Mouse (Mus musculus): ENCODE measurements at regions not wholly inside any gene's neighbourhood (a gene's known extent, or its start where the extent isn't known, plus 50 kb on each side); places are given as distances from the start of the nearest gene placed in this dataset.

DNA sequence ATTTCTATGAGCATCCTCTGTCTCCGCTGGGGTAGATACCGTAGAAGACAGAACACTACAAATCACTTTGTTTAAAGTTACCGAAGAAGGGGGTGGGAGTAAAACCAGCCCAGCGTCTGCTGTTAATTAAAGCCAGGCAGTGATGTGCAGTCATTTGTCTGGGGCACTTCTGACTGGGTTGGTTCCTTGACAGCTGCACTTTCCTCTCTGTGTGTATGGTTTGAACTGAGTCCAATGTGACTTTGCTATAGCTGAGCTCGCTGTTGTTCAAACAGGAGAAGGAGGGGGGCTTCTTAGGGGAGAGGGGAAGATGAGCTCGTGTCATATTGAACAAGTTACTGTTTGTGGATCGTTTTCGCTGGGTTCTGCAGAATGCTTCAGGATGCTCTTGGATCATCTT lies 113.7 kb upstream of the Runx1 start:
- intact Hi-C loops (cut with DNase I): no loop called here
- DNase-seq (ENCODE audit: low spot score in 2 of 2): no peak

DNA sequence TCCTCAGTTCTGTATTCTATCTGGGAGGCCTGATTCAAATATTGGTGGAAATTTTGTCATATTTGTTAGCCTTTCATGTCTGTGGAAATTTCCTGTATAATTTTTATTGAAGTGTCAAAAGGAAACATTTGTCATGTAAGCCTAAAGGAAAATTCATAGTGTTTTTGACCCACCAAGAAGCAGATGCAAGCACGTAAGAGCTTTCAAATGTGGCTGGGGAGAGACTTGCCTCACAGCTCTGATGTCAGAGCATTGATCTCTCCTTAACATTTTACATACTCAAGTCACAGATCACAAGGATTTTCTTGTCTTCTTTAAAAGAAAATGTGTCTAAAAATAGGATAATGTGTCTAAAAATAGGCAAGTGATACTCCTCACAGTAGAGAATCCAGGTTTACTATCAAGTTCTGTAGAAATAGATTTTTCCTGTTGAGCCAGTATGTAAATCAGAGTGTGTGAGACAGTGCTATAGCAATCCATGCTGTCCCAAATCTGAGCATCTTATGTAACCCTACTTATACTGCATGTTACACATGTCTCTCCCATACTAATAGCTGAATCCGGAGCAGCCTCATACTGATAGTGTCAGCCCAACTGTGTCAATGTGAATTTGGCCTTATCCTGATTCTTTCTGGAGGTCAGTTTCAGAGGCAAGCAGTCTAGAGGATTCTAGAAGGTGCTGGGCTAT lies 110.0 kb upstream of the Runx1 start:
- intact Hi-C loops (cut with DNase I): no loop called here
- DNase-seq (ENCODE audit: low spot score in 2 of 2): peak in 1 of 2 experiments; percentile 48

DNA sequence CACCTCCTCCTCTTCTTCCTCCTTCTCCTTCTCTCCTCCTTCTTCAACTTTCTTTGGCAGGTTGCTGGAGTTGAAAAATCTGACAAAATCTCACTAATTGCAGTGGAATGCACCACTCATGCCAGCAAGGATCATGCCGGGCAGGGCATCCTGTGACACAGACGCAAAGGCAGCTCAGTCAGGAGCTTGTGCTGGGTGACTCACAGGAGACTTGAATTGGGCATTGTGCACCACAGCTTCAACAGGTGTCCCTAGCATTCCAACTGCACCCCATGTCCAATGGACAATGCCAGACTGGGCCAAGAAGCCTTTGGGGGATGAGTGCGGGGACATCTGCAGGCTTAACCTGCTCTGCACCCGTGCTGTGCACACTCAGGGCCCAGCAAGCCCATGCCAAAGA lies 104.2 kb upstream of the Runx1 start:
- DNase-seq (ENCODE audit: low spot score in 2 of 2): no peak
- intact Hi-C loops (cut with DNase I): no loop called here

DNA sequence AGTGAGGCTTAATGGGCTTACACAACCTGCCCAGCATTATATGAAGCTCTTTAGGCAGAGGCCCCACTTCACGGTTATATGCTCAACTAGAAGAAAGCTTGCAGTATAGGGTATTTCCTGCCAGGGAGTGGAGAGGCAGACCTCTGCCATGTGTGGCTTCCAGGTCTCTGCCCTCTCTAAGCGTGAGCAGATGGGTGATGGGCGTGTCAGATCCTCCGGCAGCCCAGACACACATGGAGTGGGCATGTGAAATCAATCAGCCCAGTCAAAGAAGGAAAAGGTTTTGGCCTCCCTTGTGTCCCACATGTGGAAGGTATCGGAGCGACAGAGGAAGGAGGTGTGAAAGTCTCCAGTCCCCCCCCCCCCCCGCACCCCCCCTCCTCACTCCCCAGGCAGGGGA lies 102.3 kb upstream of the Runx1 start:
- no peak for DNase-seq (ENCODE audit: low spot score in 2 of 2)
- intact Hi-C loops (cut with DNase I): no loop called here

DNA sequence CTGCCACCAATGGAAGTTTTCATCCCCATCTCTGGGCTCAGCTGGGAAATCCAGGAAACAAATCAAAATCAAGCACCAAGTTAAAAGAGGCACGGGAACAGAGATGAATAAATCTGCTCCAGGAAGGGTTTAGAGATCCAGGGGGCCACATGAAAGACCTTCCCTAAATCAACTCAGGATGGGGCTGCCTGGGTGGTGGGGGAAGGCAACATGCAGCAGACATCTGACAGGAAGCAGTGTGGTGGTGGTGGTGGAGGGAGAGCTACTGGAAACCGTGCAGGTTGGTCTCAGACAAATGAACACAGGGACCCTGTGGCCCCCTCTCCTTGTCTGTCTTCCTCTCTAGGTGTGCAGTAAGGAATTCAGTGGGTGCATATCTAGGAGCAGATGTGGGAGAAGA lies 101.7 kb upstream of the Runx1 start:
- intact Hi-C loops (cut with DNase I): no loop called here
- DNase-seq (ENCODE audit: low spot score in 2 of 2): no peak

DNA sequence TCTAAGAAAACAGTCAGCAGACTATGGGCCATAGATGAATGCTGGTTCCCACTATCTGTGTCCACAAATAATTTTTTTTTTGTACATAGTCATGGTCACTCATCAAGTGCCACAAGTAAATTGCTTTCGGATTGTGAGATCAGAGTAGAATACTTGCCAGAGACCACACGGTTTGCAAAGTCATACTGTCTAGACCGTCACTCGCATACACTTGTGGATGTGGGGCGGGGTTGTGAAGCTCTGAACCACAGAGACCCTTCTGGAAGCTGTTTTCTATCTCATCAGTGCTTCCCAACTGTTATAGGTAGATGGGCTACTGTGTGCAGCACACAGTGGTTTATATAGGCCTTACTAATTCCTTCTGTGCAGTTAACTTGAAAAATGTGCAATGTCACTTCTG lies 100.9 kb upstream of the Runx1 start:
- DNase-seq (ENCODE audit: low spot score in 2 of 2): no peak
- intact Hi-C loops (cut with DNase I): no loop called here

DNA sequence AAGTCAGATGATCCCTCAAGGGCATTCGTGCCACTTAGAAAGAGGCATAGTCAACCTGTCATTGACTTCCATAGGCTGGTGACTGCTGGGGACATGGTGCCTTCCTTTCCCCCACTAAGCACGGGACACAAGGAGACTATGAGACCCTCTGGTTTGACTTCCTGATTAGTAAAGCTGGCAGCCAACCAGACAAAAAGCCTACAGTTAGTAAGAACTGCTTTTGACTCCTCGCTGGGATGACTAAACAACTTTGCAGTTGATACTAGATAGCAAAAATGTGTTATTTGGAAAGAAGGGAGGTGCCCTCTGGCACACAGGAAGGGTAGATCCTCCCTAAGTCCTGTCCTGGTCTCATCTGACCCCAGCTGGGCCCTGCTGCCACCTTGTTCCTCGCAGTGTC lies 95.0 kb upstream of the Runx1 start:
- intact Hi-C loops (cut with DNase I): no loop called here

DNA sequence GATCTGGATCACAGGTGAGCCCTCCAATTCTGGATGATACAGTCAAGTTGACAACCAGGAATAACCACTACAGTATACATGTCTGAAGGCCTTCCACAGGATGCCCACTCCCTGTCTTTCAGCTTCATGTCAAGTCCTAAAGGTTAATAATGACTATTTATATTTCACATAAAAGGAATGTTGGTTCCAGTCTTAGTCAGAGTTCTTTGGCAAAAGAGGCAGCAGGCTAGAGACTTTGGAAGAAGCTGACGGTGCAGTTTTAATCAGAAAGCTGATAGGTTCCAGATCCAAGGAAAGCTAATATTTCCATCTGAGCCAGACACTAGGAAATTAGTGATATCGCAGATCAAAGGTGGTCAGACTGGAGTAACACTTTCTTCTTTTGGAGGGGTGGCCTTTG lies 91.4 kb upstream of the Runx1 start:
- no peak for DNase-seq (ENCODE audit: low spot score in 2 of 2)
- intact Hi-C loops (cut with DNase I): no loop called here

More for the DNA sequence above, 95.0 kb upstream of the Runx1 start:
- DNase-seq (ENCODE audit: low spot score in 2 of 2): no peak

DNA sequence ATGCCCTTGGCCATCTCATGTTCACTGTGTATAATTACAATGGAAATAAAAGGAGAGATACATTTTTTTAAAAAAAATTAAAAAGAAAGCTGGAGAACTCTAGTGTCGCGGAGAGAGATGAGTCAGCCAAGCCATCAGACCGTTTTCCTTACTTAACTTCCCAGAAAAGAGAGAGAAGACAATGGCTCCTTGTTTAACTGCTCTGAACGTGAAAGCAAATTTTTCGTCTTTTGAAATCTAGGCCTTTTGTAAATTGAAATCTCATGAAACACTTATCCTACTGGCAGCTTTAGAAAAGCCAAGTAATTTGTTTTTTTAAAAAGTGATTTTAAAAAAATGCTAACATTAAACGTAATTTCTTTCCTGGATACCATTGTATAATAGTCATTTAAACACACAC lies 89.7 kb upstream of the Runx1 start:
- intact Hi-C loops (cut with DNase I): no loop called here

DNA sequence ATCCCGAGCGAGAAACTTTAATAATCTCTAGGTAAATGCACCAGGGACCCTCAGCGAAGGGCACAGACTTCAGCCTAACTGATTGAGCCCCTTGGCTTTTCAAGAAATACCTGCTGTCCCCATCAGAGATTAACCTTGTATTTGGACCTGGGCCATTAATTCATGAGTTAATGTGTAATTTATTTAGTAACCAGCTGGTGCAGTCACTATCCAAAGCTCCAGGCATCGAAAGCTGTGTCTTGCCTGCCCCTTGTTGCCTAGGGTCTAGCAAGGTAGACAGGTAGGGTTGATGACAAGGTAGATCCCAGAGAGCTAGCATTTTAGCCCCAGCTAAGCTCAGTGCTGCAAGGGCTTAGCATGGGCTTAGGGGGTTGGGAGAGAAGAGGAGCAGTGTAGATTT lies 80.9 kb upstream of the Runx1 start:
- DNase-seq (ENCODE audit: low spot score in 2 of 2): no peak

More for the DNA sequence above, 89.7 kb upstream of the Runx1 start:
- DNase-seq (ENCODE audit: low spot score in 2 of 2): no peak

DNA sequence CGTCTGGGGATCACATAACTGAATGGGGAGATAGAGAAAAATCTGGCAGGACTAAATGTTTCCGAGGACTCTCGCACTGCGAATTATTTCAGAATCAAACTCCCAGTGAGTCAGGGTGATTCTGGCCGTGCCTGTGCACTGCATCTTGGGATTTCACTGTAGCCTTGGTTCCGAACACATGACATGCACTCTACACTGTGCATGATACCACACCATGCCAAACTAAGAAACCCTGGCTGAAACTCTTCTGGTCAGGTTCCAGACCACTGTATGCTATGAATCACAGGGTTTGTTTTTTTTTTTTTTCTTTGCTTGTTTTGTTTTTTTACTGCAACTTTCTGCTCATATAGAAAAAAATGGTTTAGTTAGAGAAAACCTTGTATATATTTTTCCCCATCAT lies 79.7 kb upstream of the Runx1 start:
- DNase-seq (ENCODE audit: low spot score in 2 of 2): no peak
- intact Hi-C loops (cut with DNase I): no loop called here

More for the DNA sequence above, 80.9 kb upstream of the Runx1 start:
- intact Hi-C loops (cut with DNase I): no loop called here

DNA sequence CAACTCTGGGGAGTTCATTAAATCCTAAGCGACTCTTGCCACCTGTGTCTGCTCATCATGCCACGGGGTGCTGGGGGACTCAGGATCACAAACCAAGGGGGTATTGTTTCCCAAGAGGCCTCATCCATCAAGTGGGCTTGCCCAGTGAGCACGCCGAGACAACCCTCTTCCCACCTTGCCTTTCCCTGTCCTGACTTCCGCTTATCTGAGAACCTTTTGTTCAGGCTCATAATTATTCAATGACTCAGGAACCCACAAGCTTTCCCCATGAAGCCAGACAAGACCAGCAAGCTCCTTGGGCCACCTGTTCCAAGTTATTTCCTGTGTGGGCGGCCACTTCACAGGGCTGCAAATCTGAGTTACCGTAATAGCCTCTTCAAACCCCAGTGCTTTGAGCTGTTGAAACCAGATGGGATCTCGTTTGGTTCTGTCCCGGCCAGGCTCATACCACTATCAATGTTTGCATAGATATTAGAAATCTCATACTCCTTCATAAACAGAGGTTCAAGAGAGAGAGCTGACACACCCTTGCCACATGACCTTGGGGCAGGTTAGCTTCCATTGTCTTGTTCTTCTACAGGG lies 78.0 kb upstream of the Runx1 start:
- intact Hi-C loops (cut with DNase I): no loop called here
- DNase-seq (ENCODE audit: low spot score in 2 of 2): peak in 1 of 2 experiments; percentile 38

DNA sequence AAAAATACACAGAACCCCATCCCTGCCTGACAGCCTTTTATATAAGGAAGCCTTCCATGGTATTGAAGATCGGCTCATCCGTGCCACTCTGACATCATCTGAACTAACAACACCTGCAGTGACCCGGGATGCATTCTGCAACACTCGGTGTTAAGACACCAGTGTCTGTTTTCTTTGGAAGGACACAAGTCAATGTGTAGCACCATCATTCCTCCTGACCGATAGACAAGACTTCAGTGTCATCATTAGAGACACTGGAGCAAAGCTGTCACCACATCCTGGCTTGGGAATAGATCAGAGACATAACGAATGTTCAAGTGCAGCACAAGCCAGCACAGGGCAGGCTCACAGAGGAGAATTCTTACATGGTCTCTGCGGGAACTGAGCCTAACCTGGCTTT lies 77.5 kb upstream of the Runx1 start:
- intact Hi-C loops (cut with DNase I): no loop called here
- no peak for DNase-seq (ENCODE audit: low spot score in 2 of 2)

DNA sequence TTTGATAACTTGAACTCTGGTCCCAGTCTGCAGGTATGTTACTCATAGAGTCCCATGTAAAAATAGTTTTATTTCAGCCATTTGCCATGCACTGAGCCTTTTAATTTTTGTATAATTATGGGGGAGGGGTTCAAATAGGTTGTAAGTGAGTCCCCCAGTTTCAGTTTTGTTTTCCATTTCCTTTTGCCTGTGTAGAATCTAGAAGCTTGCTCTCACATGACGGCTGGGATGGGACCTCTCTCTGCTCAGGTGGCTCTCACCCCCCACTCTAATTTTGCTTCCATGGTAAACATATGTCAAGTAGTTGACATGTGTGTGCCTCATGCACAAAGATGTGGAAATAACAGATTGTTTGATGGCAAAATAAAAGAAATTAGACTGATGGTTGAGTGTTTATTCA lies 73.8 kb upstream of the Runx1 start:
- DNase-seq (ENCODE audit: low spot score in 2 of 2): no peak
- intact Hi-C loops (cut with DNase I): no loop called here

DNA sequence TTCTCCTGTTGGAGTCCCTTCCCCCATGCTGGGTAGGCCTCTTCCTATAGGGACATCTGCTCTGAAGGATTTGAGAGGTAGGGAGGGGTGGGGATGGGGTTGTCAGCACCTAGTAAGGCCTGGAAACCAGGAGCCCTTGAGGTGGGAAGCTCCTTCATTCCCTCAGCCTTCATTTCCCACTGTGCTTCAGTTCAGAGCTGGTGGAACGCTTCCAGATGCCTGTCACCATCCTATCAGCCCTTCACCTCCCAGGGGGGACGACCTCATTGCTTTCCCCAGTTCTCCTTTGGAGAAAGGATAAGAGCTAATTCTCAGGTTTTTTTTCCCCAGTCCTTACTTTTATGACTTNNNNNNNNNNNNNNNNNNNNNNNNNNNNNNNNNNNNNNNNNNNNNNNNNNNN lies 65.8 kb upstream of the Runx1 start:
- intact Hi-C loops (cut with DNase I): no loop called here
- DNase-seq (ENCODE audit: low spot score in 2 of 2): no peak

DNA sequence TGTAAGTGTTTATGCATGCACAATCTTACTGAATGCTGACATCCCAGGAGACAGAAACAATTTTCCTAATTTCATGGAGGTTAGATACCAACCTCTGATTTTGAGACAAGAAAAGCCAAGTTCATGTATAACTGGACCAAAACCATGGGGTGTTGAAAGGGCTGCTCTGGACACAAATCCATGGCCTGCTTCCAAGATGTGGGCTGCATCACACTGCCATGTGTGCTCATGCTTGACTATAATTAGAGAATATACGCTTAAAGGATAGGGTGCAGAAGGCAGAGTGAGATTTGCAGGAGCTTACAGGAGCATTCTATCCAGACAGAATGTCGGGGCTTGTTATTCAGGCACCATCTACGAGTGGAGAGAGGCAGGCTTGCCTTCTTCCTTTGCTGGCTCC lies 64.8 kb upstream of the Runx1 start:
- intact Hi-C loops (cut with DNase I): no loop called here
- DNase-seq (ENCODE audit: low spot score in 2 of 2): peak in 1 of 2 experiments; percentile 11

DNA sequence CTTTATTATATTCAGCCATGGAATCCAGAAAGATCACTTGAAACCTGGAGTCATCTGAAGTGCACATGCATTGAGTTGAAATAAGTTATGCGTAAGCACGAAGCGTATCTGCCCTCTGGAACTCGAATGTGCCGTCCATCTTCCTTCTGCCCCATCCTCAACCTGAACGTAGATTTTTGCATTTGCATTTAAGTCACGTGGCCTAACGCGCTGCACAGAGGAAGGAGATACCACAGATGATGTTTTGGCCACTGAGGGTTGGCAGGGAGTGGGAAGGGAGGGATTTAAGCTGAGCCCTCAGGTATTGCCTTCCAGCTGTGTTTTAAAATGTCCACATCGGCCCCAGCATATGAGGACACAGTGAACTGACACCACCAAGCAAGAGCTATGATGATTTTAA lies 63.6 kb upstream of the Runx1 start:
- DNase-seq (ENCODE audit: low spot score in 2 of 2): no peak
- intact Hi-C loops (cut with DNase I): no loop called here

DNA sequence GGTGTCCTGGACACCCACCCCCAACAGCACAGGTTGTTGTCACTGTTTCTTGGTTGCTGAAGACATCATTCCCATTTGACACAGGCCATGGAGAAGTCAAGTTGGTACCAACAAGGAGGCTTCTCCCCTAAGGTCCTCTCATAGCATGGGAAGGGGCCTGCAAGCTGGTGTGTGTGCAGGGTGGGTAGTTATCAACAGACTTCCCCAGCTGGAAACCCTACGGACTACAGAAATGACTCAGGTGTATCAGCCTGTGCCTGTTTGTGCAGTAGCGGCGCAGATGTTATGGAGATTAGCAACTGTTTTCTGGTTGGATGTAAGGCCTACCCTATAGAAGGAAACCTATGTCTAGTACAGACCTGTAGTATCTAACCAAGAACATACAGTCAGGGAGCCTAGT lies 60.3 kb upstream of the Runx1 start:
- intact Hi-C loops (cut with DNase I): no loop called here
- DNase-seq (ENCODE audit: low spot score in 2 of 2): no peak

DNA sequence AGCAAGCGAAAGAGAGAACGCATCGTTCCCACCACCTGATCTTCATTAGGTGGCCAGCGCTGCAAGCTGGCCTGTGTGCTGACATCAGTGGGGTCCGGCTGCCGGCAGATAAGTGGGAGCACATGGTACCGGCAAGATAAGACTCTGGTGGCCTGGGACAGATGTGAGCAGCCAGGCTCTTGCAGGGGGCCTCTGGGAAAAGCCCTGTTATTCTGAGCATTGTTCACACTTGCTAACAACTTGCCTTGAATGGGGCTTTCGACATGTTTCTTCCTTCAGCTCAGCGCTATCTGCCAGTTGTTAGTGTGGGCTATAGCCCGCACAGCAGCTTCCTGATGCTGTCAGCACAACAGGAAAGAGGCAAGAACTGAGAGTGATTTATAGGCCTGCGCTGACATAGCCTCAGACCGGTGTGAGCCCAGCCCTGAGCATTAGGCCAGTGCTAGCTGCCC lies 57.9 kb upstream of the Runx1 start:
- DNase-seq (ENCODE audit: low spot score in 2 of 2): no peak
- intact Hi-C loops (cut with DNase I): no loop called here

DNA sequence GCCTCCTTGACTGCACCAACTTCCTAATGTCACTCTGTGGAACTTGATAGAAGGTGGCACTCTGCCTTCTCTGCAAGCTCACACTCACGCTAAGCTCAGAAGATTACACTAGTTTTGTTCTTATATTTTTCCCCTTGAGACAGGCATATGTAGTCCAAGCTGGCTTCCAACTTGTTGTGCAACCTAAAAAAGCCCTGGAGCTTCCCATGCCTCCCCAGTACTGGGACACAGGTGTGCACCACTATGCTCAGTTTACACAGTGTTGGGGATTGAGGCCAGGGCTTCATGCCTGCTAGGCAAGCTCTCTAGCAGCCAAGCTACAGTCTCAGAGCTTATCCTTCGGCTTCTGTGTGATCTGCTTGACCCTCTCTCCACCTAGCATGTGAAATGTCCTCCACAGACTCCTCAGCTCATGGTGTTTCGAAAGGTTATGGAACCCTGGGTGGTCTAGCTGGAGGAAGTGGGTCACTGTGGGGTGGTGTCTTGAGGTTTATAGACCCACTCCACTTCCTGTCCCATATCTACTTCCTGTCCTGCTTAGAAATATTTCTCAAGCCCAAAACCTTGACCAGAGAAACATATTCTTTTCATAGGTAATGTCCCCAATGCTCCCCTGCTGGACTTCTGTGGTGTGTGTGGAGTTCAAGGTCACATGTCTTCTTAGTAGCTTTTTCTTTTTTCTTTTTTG lies 54.6 kb upstream of the Runx1 start:
- intact Hi-C loops (cut with DNase I): no loop called here
- no peak for DNase-seq (ENCODE audit: low spot score in 2 of 2)

DNA sequence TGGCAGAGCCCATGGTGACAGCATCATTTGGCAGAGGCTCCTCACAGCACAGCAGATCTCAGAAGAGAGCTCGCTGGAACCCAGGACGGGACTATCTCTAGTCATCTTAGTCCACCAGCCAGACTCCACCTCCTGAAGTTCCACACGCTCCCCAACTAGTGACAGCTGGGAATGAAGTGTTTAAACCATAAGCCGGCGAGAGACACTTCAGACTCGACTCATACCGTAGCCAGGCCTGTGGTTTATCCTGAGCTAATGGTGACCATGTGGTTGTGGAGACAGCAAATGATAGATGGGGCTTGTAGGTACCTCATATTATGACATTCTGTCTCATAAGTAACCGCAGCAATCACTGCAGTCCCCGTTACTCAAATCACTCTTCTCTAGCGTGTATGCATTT lies 52.1 kb upstream of the Runx1 start:
- no peak for DNase-seq (ENCODE audit: low spot score in 2 of 2)
- intact Hi-C loops (cut with DNase I): no loop called here

Measured in left cerebral cortex, postnatal 25 days (tissue).